Mouse (Mus musculus) testis, adult 2 months (tissue): ENCODE results near the gene Krt20. TPM values are rescaled to one million over a fixed set of nuclear protein-coding genes. Genes with fewer than 3 reads are reported as not detected.

Source experiments
- H3K27ac ChIP-seq: fragments of 200-500 bp; 2 replicates; pipeline ENCODE4 v1.5.1; 2012; ENCODE audit warnings: low read depth, low read length; ENCODE audit not compliant: control insufficient read depth, insufficient read depth
- H3K27me3 ChIP-seq: fragments of 200-500 bp; 2 replicates; pipeline ENCODE4 v1.6.1; 2012; ENCODE audit warnings: mild to moderate bottlenecking, low read length, moderate library complexity; ENCODE audit not compliant: control insufficient read depth, insufficient read depth
- H3K36me3 ChIP-seq: fragments of 200-500 bp; 2 replicates; pipeline ENCODE4 v1.6.1; 2012; ENCODE audit warnings: mild to moderate bottlenecking, low read length; ENCODE audit not compliant: control insufficient read depth, insufficient read depth
- H3K4me1 ChIP-seq: fragments of 200-500 bp; 2 replicates; pipeline ENCODE4 v1.6.1; 2012; ENCODE audit warnings: low read length; ENCODE audit not compliant: control insufficient read depth, insufficient read depth
- H3K4me3 ChIP-seq: fragments of 200-500 bp; 2 replicates; pipeline ENCODE4 v1.5.1; 2012; ENCODE audit warnings: low read depth, mild to moderate bottlenecking, low read length, moderate library complexity, mixed read lengths; ENCODE audit not compliant: control insufficient read depth
- CTCF ChIP-seq: fragments of 200-500 bp; IDR thresholded peaks from 2 replicates; pipeline ENCODE4 v1.5.1; 2012; ENCODE audit warnings: low read depth, mild to moderate bottlenecking, inconsistent platforms, low read length, moderate library complexity; ENCODE audit not compliant: control insufficient read depth, insufficient read depth, insufficient replicate concordance
- POLR2A ChIP-seq: fragments of 200-500 bp; IDR thresholded peaks from 2 replicates; pipeline ENCODE4 v1.6.1; 2012; ENCODE audit warnings: low read depth, mild to moderate bottlenecking, inconsistent platforms, low read length, moderate library complexity; ENCODE audit not compliant: control insufficient read depth
- polyA plus RNA-seq: library from polyadenylated mRNA; depleted of rRNA; stranded (reverse); fragments of >200 nt; gene quantifications from 2 replicates; pipeline ENCODE4 v1.2.3, GENCODE M21; 2012

Krt20 gene
- polyA plus RNA-seq, 1 experiment = 0.06 TPM

DNA sequence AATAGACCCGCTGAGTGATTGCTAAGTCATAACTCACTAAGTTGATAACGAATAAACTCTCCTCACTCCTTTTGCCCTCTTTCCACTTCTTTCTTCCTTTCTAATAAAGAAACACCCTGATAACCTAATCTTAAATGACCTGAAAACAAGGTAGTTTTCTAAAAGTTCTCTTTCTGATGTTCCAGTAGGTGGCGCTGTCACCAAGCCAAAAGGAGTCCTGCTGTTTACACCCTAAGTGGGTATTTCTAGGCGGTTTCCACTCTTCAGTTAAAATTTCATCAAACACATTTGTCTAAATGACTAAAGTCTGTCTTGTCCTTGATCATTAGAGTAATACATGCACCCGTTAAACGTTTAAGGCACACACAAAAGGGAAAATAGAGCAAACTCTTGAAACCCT is 24.7 kb downstream of the Krt20 start:
- Histone ChIP-seq H3K36me3 (no peaks in the 10 kb centered on the region), H3K4me1 (no peaks in the 10 kb centered on the region), H3K27me3 (no peaks in the 10 kb centered on the region), H3K27ac (no peak overlapping the region), H3K4me3 (no peak overlapping the region)
- TF ChIP-seq CTCF = no peak
- no peak for TF ChIP-seq POLR2A

DNA sequence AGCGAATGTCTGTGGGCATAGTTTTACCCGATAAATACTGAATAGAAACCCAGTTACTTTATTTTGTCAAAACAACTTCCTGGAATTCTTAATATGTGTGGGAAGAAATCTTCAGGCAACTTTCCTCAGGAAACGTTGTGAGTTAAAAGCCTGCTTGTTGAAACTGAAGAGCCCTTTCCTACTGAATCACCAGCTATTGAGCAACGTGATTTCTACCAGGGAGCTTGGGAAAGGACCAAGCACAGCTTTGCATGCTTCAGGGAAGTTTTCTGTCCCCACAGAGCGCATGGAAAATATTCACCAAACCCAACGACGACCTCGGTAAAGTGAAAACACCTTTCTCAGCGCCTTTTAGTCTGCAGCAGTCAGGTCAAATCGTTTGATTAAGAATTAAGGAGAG is 31.8 kb downstream of the Krt20 start:
- H3K27ac ChIP-seq = no peak overlapping the region

DNA sequence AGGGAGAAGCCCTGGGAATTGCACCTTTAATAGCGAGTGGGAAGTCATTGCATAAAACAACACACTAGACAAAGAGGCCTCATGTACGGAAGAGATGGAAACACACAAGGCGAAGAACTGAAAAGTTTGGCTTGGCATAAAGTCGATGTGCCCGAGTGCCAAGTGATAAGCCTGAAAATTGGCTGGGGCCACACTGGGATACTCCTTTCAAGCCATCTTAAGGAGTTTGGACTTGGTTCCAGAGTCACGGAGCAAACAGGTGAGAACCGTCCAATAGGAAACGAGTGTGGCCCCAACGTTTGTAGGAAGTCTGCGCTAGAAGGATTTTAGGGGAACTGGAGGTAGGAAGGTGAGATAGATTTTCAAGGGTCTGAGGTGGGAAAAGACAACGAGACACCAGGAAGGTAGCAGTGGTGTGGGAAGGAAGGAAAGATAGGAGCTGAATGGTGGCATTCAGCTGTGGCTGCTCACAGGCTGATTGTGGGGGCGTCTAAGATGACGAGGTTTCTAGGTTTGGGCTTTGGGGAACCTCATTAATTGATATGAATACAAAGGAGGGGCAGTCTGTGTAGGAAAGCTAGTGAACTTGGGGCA is 37.9 kb downstream of the Krt20 start:
- no peaks in the 10 kb centered on the region for H3K4me1 ChIP-seq
- no peaks in the 10 kb centered on the region for H3K27me3 ChIP-seq
- no peak for TF ChIP-seq POLR2A
- no peak for TF ChIP-seq CTCF

More for the DNA sequence above, 31.8 kb downstream of the Krt20 start:
- H3K27me3 ChIP-seq = no peaks in the 10 kb centered on the region
- H3K36me3 ChIP-seq = no peaks in the 10 kb centered on the region
- no peaks in the 10 kb centered on the region for H3K4me1 ChIP-seq
- TF ChIP-seq POLR2A (no peak), CTCF (no peak)
- no peak overlapping the region for H3K4me3 ChIP-seq

DNA sequence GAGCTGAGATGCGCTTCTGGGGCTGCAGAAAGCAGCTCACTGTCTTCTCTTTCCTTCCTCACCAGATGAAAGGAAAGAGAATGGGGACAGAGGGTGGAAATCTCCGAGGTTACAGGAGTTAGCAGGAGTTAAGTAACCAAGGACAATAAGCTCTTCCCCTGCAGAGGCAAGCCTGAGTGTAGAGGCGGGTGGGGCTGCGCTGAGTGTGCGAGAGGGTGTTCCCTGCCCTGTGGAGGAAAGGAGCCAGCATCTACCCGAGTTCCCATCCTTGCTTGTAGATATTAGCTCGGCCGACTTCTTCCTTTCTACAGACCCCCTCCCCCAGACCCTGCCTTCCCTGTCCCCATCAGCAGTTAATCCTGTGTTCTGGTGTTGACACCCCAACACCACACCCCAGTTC is 39.1 kb downstream of the Krt20 start:
- H3K27ac ChIP-seq = no peak overlapping the region
- no peak overlapping the region for H3K4me3 ChIP-seq
- H3K4me1 ChIP-seq = no peaks in the 10 kb centered on the region
- H3K27me3 ChIP-seq = no peaks in the 10 kb centered on the region
- H3K36me3 ChIP-seq = no peaks in the 10 kb centered on the region
- no peak for TF ChIP-seq CTCF

More for the DNA sequence above, 37.9 kb downstream of the Krt20 start:
- Histone ChIP-seq H3K36me3 (no peaks in the 10 kb centered on the region), H3K4me3 (no peak overlapping the region), H3K27ac (no peak overlapping the region)

DNA sequence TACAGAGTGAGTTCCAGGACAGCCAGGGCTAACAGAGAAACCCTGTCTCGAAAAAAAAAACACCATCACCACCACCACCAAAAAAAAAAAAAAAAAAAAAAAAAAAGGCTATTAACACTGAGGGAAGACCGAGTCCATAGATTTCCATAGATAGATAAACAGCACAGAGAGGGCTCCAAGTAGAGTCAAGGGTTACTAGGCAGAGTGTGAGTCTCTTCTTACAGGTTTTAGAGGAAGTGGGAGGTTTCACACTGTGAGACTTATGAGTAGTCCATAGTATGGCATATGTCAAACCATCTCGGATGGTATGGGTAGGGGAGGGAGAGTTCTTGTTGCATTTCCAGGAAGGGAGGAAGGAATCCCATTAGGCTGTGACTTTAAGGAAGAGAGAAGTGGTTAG is 39.9 kb downstream of the Krt20 start:
- TF ChIP-seq POLR2A (no peak), CTCF (no peak)
- no peaks in the 10 kb centered on the region for H3K4me1 ChIP-seq
- H3K27me3 ChIP-seq = no peaks in the 10 kb centered on the region
- H3K4me3 ChIP-seq = no peak overlapping the region
- H3K36me3 ChIP-seq = no peaks in the 10 kb centered on the region
- no peak overlapping the region for H3K27ac ChIP-seq

DNA sequence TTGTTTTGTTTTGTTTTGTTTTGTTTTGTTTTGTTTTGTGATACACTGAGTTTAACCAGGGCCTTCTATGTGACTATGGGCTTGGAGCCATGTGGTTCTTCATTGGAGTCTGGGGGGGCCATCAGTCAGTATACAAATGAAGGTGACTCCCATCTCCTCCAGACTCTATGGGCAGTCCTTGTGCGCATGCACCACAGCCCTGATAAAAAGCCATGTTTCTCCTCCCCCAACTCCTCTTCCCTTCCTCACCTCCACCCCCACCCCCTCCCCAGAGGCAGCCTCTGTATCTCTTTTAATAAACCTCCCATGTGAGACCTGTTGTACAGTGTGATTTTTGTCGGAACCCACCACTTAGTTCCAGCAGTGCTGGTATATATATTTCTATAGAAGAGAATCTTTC is 41.3 kb downstream of the Krt20 start:
- Histone ChIP-seq H3K4me1 (no peaks in the 10 kb centered on the region), H3K36me3 (no peaks in the 10 kb centered on the region), H3K27ac (no peak overlapping the region), H3K27me3 (no peaks in the 10 kb centered on the region), H3K4me3 (no peak overlapping the region)
- no peak for TF ChIP-seq CTCF
- no peak for TF ChIP-seq POLR2A

DNA sequence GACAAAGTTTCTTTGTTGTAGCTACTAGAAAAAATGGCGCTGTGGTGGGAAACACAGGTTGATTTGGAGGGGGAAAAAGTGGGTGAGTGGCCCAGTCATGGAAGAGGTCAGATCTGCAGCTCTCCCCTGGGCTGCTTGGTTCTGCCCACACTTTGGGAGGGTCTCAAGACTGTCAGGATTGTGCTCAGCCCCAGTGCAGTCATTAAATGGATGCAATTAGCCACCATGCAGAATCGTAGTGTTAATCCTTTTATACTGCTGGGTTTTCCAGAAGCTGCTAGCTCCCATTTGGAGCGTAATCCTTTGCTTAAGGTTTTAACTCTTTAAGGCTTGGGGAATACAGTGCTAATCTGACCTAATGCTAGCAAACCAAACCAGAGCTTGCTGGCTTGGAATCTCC is 41.9 kb downstream of the Krt20 start:
- no peak overlapping the region for H3K4me3 ChIP-seq
- TF ChIP-seq CTCF (no peak), POLR2A (no peak)
- no peaks in the 10 kb centered on the region for H3K36me3 ChIP-seq
- H3K27ac ChIP-seq = no peak overlapping the region
- no peaks in the 10 kb centered on the region for H3K27me3 ChIP-seq
- H3K4me1 ChIP-seq = no peaks in the 10 kb centered on the region

DNA sequence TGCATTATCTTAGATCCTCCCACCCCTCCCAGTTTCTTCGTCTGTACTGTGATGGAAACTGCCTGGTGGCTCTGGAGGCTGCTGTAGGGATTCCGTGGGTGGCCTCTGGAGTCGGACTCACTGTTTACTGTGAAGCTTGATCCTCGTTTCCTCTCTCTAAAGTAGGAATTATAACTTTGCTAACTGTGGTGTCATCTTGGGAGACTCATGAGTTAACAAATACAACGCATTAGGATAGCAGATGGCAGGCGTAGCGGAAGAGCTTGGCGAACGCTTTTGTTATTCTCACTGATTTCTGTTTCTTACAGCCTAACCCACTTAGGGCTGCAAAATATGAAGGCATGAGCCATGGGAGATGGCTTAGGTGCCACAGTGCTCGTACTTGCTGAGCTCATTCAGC is 45.5 kb downstream of the Krt20 start:
- Histone ChIP-seq H3K4me3 (no peak overlapping the region), H3K36me3 (no peaks in the 10 kb centered on the region), H3K27ac (no peak overlapping the region), H3K4me1 (no peaks in the 10 kb centered on the region), H3K27me3 (no peaks in the 10 kb centered on the region)
- no peak for TF ChIP-seq POLR2A
- no peak for TF ChIP-seq CTCF
